Mouse (Mus musculus) adrenal gland, postnatal 4 days (tissue): Measurements from ENCODE around the gene Ano4. TPM values are rescaled to one million over a fixed set of nuclear protein-coding genes. Genes with fewer than 3 reads are reported as not detected.

Source experiments
- DNase-seq, 2 experiments: peaks; one replicate each; pipeline ENCODE4 v3.0.0; 2021 to 2022; ENCODE audit warnings: low spot score in 2 of 2, mixed read lengths in 2 of 2
- long read RNA-seq, 2 experiments: library from polyadenylated mRNA; stranded (forward); transcript quantifications; one replicate each; pipeline ENCODE4 v2.0.0; 2021
- total RNA-seq, 2 experiments: library from RNA; stranded (reverse); gene quantifications; 2 replicates each; pipeline ENCODE4 v1.2.3; 2021

Ano4 gene
- 1 to 10 TPM; 1.8 to 1.9 TPM for total RNA-seq
- long read RNA-seq, experiment 1, partial matches to known transcripts: 0 of 1 reads
- long read RNA-seq, experiment 1, other reads (novel, unspliced or antisense): 1 of 1 reads
- long read RNA-seq, experiment 2, partial matches to known transcripts: 1 of 1 reads
- long read RNA-seq, experiment 2, other reads (novel, unspliced or antisense): 0 of 1 reads

DNA sequence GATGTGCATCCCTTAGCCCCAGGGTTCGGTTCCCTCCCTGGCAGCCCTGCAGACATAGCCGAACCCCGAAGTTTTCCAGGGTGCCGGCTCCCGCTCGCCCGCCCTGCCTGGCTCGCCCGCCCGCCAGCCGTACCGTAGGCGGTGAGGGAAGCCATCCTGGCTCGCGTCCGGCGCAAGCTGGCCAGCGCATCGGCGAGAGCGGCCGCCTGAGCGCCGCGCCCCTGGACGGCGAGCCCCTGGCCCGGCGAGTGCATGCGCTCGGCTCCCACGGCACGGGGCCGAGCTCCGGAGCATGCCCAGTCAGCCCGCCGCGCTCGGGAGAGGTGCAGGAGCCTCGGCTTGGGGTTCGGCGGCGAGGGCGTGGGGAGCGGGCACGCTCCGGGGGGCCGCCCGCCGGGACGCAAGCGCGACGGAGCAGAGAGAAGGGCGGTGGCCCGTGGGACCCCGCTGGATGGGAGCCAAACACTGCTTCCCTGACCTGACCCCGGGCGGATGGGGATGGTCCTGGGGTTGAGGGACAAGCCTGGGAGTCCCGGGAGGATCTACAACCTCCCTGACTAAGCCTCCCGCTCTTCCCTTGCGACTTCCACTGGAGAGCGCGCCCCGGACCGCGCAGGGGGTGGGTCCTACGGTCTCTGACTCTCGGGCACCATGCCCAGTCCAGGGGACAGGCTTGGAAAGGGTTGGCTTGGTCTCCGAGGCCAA, at the start of gene Ano4:
Gene Ano4, minus strand, starts transcription at position 272 of the 705 bp plus-strand sequence.
- peak; percentile 9 to 16 for DNase-seq

DNA sequence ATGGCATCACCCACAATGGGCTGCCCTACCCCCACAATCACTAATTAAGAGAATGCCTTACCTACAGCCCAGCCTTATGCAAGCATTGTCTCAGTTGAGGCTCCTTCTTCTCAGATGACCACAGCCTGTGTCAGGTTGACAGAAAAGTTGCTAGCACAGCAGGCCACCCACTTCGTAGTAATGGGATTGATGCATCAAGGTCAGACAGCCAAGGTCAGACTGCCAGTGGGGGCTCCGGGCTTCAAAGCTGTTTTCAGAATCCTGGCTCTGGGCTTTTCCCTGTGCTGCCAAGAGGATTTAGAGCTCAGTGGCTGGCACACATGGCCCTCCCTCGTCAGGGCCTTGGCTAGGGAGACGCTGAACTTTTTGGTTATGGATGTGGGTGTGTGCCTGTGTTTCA, 48.1 kb upstream of the Ano4 start:
- no peak for DNase-seq

DNA sequence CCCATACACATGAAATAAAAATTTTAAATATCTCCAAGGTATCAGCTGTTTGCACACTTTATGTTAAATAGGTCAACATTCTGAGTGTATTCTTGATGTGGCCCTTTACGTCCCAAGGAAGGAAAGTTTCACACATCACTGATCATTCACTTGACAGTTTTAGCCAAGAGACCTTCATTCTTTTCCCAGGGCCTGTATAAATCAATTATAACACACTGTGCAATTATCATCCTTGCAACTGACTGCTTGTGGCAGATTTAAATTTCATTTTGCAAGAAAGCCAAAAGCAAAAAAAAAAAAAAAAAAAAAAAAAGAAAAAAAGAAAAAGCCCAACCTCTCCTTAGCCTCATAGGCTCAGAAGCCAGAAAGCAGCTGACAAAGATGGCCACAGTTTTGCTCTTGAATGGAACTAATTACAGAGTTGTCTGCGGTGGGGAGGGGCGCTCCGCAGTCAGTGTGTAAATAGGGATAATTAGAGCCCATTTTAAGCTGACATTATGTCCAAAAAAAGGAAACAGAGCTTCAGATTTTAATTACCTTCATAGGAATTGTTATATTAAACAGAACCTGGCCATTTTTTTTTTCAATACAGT, 47.1 kb upstream of the Ano4 start:
- no peak for DNase-seq

DNA sequence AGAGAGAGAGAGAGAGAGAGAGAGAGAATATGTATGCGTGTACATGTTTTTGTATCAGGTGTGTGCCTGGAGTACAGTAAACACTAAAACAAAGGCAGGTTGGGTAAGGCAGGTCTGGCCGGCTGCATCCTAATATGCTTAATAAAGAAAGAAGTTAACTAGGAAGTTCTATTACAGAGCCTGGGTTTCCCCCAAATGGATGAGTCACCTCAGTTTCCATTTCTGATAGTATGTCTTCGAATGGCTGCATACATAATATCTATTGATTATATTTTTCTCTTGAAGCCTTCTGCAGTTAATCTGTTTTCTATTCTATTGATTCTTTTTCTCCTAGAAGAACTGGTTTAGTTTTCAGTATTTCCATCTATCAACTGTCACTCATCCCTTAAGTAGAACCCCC, 41.9 kb upstream of the Ano4 start:
- DNase-seq: no peak

DNA sequence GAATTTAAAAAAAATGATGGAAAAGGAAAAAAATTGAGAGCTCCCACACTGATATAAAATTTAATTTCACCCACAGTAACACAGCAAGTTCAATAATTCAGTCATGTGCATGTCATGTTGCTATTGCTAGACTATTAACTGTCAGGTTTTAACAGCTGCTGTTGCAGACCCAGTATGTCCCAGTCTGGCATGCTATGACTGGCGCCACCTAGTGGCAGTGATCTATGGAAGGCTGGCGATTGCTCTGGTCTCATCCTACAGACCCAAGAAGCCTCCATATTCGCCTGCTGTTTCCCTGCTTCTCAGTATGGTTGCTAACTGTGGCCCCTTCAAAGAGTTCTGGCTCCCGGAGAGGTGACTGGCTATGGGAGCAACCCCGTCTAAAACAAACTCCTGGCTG, 38.9 kb upstream of the Ano4 start:
- peak; percentile 32 to 66 for DNase-seq

DNA sequence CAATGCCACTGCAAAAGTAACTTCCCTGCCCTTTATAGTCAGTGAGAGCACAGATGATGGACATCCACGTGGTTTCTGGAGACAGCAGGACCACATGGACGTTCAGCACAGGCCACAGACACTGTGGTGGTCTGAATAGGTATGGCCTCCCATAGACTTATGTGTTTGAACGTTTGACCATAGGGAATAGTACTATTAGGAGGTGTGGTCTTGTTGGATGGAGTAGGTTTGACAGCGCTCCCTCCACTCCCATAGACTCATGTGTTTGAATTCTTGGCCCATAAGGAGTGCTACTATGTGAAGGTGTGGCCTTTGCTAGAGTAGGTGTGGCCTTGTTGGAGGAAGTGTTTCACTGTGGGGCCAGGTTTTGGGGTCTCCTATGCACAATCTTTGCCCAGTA, 33.2 kb upstream of the Ano4 start:
- DNase-seq: no peak

DNA sequence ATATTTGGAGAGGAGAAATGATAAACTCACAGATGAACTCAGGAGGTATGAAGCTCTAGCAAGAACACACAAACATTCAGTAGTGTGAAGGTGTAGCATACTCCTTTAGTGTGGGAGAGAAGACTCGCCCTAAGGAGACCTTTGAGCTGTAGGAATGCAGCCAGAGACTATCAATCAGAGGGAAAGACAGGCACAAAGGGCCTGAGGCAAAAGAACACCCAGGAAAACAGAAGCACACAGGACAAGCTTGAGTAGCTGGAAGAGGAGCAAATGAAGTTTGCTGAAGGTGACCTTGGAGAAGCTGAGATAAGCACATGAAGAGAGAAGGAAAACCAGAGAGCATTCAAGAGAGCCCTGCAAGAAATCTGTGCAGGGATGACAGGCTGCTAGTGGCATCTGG, 25.5 kb upstream of the Ano4 start:
- DNase-seq: no peak

DNA sequence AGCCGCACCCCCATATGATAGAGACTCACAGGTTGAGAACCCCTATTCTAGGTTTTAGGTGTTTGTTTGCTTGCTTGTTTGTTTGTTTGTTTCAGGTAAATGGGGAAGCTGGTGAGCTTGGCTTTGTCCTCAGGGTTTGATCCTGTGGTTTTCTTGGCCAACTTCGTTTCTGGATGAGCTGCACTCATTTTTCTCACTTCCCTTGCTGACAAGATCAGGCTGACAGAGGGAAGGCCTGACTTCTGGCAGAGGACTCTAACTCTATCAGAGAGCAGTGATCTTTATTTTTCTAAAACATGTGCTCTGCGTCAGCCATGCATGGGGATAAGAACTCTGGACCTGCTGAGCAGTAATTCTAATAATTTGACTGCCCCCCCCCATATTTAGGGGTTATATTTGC, 14.4 kb upstream of the Ano4 start:
- no peak for DNase-seq

DNA sequence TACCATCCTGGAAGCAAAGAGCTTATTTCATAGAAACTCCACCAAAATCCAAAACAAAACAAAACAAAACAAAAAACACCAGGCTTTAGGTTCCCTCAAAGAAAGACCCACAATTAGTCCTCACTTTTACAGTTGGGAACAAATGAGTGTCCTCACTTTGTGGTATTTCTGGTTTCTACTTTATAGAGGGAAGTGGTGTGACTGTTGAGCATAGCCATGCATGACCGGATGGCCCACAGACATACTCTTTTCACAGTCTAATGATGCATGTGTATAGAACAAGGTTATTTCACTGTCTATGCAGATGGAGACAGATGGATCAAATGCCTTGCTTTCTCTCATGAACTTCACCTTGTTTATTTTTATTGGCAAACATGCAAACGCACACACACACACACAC, 10.1 kb upstream of the Ano4 start:
- DNase-seq: no peak

DNA sequence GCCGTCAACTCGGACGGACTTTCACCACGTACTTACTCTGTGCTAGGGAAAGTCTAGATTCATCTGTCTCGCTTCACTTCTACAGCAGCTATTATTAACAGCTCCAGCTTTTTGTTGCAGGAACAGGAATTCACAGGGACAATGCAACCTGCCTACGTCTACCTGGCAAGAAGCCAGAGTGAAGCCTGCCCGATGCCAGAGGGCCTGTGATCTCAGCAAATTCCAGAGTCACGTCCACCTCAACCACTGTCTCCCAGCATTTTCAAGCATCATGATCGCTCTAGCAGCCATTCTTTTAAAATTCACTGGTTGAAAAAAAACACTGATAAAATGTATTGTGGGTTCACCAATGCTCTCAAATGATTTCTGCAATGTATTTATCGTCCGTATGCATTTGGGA, 6.9 kb upstream of the Ano4 start:
- no peak for DNase-seq

DNA sequence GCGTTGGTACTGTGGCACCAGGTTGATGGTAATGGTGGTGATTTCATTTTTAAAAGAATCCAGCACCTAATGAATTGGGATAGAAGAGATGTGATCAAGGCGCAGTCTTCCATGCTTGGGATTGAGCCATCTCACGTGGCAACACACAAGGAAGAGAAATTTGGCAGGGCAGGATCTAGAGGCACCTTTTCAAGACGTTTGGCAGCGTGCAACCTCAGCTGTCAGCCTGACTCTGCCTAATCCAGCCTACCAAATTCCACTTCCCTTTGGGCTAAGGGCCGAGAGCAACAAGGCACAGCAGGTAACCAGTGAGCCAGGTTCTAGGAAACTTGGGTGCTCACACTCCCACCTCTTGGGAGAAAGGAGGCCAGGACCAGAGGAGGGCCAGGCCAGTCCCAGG, 1.0 kb upstream of the Ano4 start:
- no peak for DNase-seq

DNA sequence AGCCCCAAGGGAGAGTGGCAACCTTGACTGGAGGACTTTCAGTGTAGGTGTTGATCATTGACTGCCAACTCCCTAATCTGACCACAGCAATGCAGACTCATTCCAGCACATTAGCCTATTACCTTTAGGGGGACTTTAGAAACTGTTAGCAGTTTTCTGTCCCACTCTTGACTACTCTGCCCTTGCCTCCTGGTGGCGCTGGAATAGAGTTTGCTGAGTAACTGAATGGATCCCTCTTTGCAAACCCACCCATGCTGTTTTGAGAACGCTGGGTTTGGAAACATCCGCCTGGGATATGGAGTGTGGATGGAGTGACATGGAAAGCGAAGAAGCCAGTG, 603 bp upstream of the Ano4 start:
- DNase-seq: no peak

DNA sequence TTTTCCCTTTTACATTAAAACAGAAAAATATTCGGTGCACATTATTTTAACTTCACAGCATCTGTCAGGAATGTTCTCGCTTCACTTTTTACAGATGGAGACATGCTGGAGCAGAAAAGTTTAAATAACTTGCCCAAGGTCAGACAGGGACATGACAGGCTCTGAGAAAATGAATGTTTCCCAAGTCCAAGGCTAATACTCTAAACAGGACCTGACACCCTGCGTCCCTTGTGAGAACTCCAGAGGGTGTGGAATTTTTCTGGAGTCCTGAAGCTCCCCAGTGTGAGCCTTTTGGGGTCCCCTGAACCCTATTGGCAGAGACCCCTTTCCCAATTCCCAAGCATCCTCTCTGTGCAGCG, 451 bp downstream of the Ano4 start:
- no peak for DNase-seq

DNA sequence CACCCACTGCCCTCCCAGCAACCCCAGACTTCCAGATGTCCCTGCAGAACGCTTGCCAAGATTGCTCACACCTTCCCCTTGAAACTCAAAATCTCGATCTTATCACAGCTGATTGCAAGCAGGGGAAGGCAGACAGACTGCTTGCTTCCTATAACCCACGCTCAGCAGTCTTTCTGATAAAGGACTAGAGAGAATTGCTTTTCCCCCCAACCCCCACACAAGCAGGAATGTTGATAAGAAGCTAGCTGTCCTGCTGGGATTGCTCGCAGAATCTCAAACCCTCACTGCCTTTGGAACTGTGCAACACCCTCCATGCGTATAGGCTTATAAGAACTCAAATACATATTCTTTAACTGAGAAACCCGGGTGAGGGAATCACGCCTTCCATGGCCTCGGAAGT, 846 bp downstream of the Ano4 start:
- no peak for DNase-seq

DNA sequence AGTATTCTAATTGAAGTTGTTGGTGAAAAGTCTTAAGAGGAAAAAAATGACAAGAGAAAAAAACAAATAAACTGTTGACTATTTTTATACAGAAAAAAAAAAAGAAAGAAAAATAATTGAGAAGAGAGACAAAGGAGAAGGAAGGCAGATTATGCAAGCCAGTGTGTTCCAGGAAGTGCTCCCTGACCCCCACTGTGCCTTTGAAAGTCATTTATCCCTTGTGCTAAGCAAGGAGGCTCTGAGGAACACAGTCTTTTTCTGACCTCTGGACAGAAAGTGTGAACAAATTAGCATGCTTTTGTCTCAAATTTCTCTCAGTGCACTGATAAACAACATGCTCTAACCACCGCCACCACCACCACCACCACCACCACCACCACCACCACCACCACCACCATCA, 14.3 kb downstream of the Ano4 start:
- no peak for DNase-seq

DNA sequence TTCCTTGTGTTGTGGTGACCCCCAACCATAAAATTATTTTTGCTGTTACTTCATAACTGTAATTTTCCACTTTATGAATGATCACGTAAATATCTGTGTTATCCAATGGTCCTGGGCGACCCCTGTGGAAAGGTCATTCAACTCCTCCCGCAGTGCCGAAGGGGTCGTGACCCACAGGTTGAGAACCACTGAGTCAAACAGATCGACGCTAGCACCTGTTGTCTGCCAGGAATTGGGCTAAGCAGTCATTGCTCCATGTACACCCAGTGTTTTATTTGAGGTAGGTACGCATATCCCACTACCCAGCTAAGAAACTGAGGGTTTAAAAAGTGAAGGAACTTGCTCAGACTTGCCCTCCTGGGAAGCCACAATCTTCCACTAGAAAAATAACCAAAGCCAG, 14.8 kb downstream of the Ano4 start:
- no peak for DNase-seq

DNA sequence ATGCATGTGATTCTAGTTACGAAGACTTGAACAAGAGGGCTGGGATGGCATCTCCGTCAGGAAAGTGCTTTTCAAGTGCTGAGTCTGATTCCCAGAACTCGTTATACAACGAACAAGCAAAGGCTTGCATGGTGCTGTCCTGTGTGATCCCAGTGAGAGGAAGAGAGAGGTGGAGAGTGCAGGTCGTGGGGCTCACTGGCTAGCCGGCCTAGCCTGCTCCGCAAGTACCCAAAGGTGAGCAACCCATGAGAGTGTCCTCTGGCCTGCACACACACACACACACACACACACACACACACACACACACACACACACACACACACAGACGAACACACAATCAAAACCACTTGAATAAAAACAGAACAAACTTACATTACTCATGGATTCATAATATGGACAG, 15.7 kb downstream of the Ano4 start:
- DNase-seq: no peak

DNA sequence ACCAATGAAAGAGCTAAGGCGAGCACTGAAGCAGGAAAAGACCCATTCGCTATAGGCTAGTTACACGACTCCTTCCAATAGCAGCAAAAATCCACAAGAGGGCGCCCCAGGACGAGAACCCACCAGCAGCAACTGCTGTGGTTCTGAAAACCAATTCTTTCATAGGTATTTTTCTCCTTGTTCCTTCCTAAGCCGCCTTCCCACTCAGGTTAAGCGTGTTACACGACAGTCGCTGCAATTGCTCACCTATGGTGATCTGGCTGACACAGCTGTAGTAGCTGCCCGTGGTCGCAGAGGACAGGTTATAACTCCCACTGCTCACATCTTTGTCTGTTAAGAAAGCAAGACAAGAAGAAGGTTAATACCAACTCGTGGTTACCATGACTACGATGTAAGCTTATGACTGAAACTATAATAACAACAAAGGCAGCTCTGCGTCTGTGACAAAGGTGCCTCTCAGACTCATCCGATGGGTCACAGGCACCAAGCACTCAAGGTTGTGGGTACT, 17.5 kb downstream of the Ano4 start:
- DNase-seq: peak; percentile 32 to 56

DNA sequence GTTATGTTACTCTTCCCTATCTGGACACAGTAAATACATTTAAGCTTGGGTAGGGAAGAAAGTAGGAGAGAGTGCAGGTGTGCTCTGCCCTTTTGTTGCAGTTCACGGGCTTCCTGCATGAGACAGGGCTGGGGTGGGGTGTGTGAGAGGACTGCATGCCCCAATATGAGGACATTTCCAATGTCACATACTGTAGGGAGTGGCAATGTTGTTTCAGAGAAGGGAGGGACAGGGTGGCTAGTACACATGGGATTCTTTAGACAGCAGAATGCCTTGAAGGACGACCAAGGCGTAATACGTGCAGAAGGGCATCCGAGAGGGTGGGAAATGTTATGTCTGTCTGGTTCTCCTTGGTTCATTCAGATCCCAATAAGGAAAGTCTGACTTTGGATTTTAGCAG, 18.2 kb downstream of the Ano4 start:
- no peak for DNase-seq

DNA sequence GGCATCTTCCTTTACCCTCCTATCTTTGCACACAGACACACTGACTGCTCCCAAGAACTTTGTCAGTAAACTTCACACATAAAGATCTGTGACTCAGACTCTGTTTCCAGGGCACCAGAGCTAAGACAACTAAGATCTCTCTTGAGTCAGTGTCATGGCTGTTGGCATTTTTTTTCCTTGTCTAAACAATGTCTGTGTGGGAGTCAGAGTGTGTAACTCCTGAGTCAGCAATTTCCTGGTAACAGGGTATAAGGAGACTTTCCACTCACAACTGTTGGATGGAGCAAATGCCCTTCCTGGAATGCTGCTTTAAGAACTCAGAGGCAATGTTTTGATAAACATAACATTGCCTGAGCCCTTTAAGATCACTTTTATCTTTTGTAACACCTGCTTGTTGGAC, 37.0 kb downstream of the Ano4 start:
- no peak for DNase-seq

DNA sequence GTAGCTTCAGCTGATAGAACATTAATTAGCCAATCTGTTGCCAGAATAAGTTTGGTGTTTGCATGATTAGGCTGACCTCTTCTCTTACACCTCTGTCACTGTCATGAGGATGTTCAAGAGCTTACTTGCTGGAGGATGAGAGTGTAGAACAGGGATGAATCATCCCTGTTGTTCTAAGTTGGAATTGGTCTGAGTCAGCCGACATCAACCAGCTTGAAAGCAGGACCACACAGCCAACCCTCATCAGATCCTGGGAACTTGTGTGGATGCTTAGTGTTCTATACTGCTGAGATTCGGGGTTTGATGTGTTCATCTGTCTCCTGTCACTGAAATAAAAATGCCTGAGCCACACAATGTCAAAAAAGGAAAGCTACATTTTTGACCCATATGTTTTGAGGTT, 44.2 kb downstream of the Ano4 start:
- DNase-seq: no peak

DNA sequence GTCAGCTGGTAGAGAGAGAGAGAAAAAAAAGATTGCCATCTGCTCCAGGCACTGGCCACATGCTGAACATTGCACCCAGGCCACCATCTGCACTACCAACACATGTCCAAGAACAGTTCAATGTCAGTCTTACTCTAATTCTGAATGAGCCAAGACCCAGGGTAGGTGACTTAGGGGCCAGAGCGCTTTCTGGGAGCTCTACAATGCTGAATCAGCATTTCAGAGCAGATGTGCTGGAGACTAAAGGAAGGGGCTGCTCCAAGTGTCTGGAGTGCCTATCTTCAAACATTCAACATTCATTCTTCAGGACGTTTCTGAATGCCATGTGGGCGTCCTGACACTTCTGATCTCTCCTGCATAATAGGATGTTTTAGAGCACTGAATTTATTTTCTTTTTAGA, 51.8 kb downstream of the Ano4 start:
- no peak for DNase-seq

DNA sequence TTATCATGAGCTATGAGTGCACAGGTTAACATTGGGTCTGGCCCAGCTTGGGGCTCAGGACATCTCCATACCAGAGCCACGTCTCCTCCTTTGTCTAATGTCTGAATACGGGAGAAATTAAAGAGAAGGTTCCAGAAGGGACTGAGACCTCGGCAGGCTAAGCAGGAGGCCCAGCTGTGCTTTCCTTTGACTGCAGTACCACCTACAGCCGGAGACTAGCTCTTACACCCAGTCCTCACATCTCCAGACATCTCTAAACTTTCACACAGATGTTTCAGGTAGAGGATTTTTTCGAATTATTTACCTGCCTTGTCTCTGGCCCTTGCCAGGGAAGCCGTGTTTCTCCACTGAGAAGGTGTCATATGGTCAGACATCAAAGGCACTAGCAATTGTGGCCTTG, 53.9 kb downstream of the Ano4 start:
- DNase-seq: no peak
